Mouse (Mus musculus) erythroblast, embryonic 14.5 days (primary cell): Measurements from ENCODE around the gene Nomo1. TPM values are rescaled to one million over a fixed set of nuclear protein-coding genes. Genes with fewer than 3 reads are reported as not detected.

Experiments
- H3K27me3 ChIP-seq: 2 replicates; pipeline ENCODE4 v1.6.1; 2012; ENCODE audit warnings: inconsistent platforms; ENCODE audit not compliant: control insufficient read depth
- H3K36me3 ChIP-seq: 2 replicates; pipeline ENCODE4 v1.6.1; 2012; ENCODE audit warnings: mild to moderate bottlenecking, inconsistent platforms; ENCODE audit not compliant: control insufficient read depth
- H3K4me1 ChIP-seq: 2 replicates; pipeline ENCODE4 v1.6.1; 2012; ENCODE audit warnings: inconsistent platforms; ENCODE audit not compliant: control insufficient read depth
- H3K4me3 ChIP-seq: replicated peaks from 2 replicates; pipeline ENCODE3; 2012; ENCODE audit warnings: moderate library complexity, mild to moderate bottlenecking, inconsistent platforms
- H3K9me3 ChIP-seq: 2 replicates; pipeline ENCODE4 v1.6.1; 2012; ENCODE audit warnings: low read length, inconsistent platforms, mixed read lengths; ENCODE audit not compliant: control insufficient read depth
- GATA1 ChIP-seq: IDR thresholded peaks from 2 replicates; pipeline ENCODE4 v1.6.1; 2012; ENCODE audit warnings: low read length, inconsistent platforms, mixed read lengths
- TAL1 ChIP-seq: IDR thresholded peaks from 3 replicates; pipeline ENCODE4 v1.6.1; 2012; ENCODE audit warnings: low read length, inconsistent platforms, mixed read lengths
- polyA plus RNA-seq: library from polyadenylated mRNA; stranded (reverse); fragments of >175 nt; gene quantifications from 2 replicates; pipeline ENCODE4 v1.2.3, GENCODE M21; 2012

Nomo1 gene
- polyA plus RNA-seq, 1 experiment: 1.8 TPM

DNA sequence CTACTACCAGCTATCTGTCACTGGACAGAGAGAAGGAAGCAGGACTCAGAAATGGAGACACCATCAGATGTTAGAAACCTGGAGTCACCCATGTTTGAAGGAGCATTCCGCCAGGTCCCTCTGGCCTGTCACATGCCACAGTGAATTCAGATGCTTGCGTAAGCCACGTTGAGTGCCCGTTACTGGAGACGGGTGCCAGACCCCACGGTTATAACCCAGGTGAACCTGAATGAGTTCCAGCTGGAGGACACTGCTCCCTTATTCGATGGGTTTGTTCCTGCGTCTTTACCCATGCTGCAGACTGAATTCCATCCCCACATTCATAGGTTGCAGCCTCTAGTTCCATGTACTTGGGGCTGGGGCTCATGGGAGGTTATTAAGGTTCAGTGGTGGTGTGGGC is 70.3 kb downstream of the Nomo1 start:
- Histone ChIP-seq H3K4me1 (peaks cover 3% of the 10 kb centered on the region), H3K36me3 (no peaks in the 10 kb centered on the region), H3K27me3 (peaks cover 12% of the 10 kb centered on the region), H3K4me3 (no peak overlapping the region), H3K9me3 (no peaks in the 10 kb centered on the region)
- TF ChIP-seq GATA1 (no peak), TAL1 (no peak)

DNA sequence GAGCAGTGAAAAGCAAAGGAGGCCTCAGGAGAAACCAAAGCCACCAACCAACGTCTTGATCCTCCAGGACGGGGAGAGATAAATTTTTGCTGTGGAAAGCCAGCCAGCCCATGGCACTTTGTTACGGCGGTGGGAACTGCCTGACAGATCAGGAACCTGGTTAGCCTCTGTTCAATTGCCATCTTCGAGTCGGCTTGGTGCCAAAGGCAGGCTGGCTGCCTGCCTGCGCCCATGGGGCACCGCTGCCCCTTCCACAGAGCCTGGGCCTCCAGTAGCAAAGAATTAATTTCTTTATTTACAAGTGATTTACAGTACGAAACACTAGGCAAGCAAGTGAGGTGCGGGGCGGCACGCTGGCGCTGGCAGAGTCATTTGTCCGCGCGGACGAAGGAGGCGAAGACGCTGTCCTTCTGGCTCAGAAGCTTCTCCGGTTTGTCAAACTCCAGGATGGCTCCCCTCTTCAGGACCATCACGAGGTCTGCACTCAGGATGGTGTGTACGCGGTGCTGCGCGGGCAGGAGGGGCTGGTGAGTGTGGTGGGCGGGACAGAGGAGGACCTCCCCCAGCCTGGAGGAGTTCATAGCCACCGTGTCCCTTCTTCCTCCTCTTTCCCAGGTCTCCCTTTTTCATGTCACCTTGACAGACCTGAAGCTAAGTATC is 70.9 kb downstream of the Nomo1 start:
- Histone ChIP-seq H3K4me1 (peaks cover 3% of the 10 kb centered on the region), H3K4me3 (no peak overlapping the region), H3K9me3 (no peaks in the 10 kb centered on the region), H3K27me3 (peaks cover 6% of the 10 kb centered on the region), H3K36me3 (no peaks in the 10 kb centered on the region)
- no peak for TF ChIP-seq TAL1
- TF ChIP-seq GATA1: no peak

DNA sequence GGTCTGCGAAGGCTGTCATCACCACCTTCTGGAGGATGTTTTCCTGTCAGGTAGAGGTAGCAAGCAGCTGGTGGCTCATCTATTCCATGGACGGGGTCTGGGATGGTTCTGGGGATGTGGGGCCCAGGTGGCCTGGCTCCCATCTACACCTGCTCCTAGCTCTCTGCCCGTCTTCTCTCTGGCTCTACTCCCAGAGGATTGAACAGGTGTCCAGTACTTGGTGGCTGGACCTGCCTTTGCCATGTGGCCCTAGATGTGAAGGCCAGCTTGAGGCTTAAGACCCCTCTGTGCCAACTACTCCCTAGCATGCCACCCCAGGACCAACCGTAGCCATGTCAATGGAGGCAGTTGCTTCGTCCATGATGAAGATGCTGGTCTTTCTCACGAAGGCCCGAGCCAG is 72.0 kb downstream of the Nomo1 start:
- Histone ChIP-seq H3K36me3 (no peaks in the 10 kb centered on the region), H3K27me3 (no peaks in the 10 kb centered on the region)
- no peak for TF ChIP-seq TAL1
- no peak for TF ChIP-seq GATA1

DNA sequence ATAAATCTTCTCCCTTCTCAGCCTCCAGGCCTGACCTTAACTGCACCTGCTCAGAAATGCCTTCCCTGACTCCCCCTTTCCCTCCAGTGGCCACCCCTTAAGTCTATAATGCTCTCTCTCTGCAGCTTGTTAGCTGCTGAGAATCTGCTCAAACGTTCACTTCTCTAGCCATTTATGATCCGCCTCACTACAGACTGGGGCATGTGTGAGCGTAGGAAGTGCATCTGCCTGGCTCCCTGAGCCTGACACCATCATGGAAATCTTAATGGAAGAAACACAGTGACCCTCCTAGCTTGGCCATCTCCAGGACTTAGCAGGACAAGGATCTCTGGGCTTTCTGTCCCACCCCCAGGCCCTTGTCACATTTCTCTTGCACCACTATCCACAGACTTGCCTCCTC is 76.6 kb downstream of the Nomo1 start:
- Histone ChIP-seq H3K27me3 (no peaks in the 10 kb centered on the region), H3K4me1 (no peaks in the 10 kb centered on the region), H3K9me3 (no peaks in the 10 kb centered on the region), H3K4me3 (no peak overlapping the region), H3K36me3 (no peaks in the 10 kb centered on the region)
- no peak for TF ChIP-seq GATA1
- TF ChIP-seq TAL1: no peak

More for the DNA sequence above, 72.0 kb downstream of the Nomo1 start:
- no peak overlapping the region for H3K4me3 ChIP-seq
- H3K4me1 ChIP-seq: peaks cover 3% of the 10 kb centered on the region
- H3K9me3 ChIP-seq: no peaks in the 10 kb centered on the region

DNA sequence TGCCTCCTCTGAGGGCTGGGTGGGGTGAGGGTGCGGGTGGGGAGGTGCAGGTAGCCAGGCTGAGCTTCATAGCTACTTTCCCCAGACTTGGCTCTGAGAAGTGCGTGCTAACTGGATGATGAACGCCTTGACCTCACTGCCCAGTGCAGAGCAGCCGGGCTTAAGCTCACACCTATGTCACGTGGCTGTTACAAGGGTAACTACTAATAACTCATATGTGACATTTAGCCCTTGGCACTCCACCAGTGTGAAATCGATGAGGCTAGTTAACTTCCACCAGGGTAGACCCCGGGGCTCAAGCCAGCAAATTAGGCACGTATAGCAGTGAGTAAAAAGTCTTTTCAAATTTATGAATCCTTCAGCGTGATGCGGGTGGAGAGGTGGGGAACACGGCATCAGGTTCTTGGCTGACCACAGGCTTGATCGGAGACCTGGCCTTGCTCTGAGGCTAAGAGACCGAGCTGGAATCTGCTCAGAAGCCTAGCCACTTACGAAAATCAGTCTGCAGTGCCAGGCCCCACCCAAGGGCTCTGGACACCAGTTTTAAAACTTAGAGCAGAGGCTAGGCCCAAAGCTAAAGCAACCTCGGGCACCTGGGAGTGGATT is 77.8 kb downstream of the Nomo1 start:
- TF ChIP-seq TAL1: no peak
- TF ChIP-seq GATA1: no peak
- H3K4me1 ChIP-seq: no peaks in the 10 kb centered on the region
- no peak overlapping the region for H3K4me3 ChIP-seq
- no peaks in the 10 kb centered on the region for H3K27me3 ChIP-seq
- H3K9me3 ChIP-seq: no peaks in the 10 kb centered on the region
- no peaks in the 10 kb centered on the region for H3K36me3 ChIP-seq

DNA sequence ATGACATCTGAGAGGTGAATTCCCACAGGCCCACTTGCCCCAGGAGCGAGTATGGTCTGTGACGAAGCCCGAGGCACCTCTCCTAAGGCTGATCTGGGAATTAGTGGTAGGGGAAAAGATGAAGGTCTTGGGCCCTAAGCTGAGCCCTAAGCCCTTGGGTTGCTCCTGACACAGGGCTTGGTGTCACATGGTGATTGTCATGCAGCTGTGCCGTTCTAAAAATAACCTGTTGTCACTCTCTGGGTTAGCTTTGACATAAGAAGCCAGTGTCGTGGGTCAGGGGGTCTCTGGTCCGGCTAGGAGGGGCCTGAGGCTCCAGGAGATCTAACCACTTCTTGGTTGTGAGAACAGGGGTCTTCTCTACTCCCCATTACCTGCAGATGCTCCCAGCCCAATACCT is 78.4 kb downstream of the Nomo1 start:
- no peak for TF ChIP-seq GATA1
- no peak for TF ChIP-seq TAL1
- H3K27me3 ChIP-seq: no peaks in the 10 kb centered on the region
- no peaks in the 10 kb centered on the region for H3K4me1 ChIP-seq
- H3K4me3 ChIP-seq: no peak overlapping the region
- H3K36me3 ChIP-seq: no peaks in the 10 kb centered on the region
- no peaks in the 10 kb centered on the region for H3K9me3 ChIP-seq

DNA sequence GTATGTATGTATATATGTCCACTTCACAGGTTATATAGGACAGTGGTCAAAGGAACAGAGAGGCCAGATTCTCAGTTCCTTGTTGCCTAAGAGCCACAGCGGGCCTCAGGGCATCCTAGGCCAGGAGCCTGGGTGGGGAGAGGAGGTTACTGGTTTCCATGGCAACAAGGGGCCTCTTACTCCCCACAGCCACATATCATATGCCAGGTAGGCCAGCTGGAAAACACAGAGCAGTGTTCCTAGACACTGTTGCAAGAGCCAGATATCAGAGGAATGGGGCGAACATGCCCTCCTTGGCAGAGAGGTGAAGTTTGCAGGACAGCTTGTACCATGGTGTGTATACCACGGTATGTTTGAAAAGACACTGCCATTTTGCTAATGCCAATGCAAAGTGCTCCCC is 79.9 kb downstream of the Nomo1 start:
- no peaks in the 10 kb centered on the region for H3K27me3 ChIP-seq
- no peaks in the 10 kb centered on the region for H3K36me3 ChIP-seq
- no peak overlapping the region for H3K4me3 ChIP-seq
- no peaks in the 10 kb centered on the region for H3K9me3 ChIP-seq
- TF ChIP-seq GATA1 (no peak), TAL1 (no peak)
- no peaks in the 10 kb centered on the region for H3K4me1 ChIP-seq

DNA sequence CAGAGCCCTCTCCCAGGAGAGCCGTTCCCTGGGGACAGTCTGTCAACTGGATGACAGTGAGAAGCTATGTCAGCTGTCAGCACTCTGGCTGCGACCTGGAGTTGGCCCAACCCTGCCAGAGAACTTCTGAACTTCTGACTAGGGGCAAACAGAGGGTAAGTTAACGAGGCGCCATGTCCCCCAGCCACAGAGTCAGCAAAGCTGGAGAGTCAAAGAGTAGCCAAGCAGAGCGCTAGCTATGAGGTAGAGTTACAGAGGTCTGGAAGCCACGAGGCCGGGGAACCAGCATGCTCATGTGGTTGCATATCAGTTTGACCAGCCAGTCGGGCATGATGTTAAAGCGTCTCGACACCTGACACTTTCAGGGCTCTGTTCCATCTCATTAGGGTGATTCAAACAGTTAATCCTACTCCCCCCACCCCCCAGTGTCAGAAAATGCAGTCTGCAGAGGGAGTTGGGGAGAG is 82.7 kb downstream of the Nomo1 start:
- no peak for TF ChIP-seq GATA1
- no peak for TF ChIP-seq TAL1
- Histone ChIP-seq H3K4me1 (no peaks in the 10 kb centered on the region), H3K27me3 (no peaks in the 10 kb centered on the region), H3K36me3 (no peaks in the 10 kb centered on the region), H3K4me3 (no peak overlapping the region), H3K9me3 (no peaks in the 10 kb centered on the region)

DNA sequence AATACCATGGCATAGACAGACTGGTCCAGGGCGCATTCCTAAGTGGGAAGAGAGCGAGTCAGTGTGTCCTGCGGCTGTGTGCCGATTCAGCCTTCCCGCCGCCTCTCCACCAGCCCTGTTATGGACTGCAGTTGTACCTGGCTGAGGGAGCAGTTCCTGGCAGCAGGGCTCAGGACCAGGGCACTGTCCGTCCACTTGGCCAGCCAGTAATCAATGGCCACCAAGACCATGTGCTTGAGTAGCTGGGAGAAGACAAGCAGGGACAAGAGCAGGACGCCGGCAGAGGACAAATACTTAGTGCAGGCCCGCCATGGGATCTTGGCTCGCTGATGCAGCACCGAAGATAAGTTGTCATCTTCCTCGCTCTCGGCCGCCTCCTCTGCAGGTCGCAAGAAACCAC is 83.5 kb downstream of the Nomo1 start:
- H3K9me3 ChIP-seq: no peaks in the 10 kb centered on the region
- no peaks in the 10 kb centered on the region for H3K4me1 ChIP-seq
- H3K4me3 ChIP-seq: no peak overlapping the region
- H3K27me3 ChIP-seq: no peaks in the 10 kb centered on the region
- no peak for TF ChIP-seq TAL1
- no peak for TF ChIP-seq GATA1
- H3K36me3 ChIP-seq: no peaks in the 10 kb centered on the region
